In genomic region chr2:12138765-12139368, GRCm38 (mm10) we compare ENCODE assay signal across 25 mouse cellular contexts.
DNase-seq lines count a peak whose midpoint lies in the region; ATAC-seq and TF ChIP-seq lines count a peak whose summit lies in the region.
"Had no signal": no experiment of that assay in that cellular context is flagged by ENCODE, and none has a peak within 500 bp of the region (broad histone marks: within the 10 kb centered on the region; RNA-seq: fewer than 3 reads in every experiment).

No protein-coding gene starts in this region.

- no peak for DNase-seq in heart, postnatal 10 days
- peak; percentile 70 for DNase-seq in R1 (ENCODE audit: low read depth, low spot score)
- DNase-seq in liver, embryonic 13.5 days, result peak; percentile 23
- DNase-seq in hindbrain, postnatal 0 days (ENCODE audit: low spot score), result no peak
- no peak for DNase-seq in adrenal gland, postnatal 14 days
- no peak for DNase-seq in kidney, adult 8-10 months
- DNase-seq: adrenal gland, adult 2 months; cerebellum, adult 8-10 months; gastrocnemius, postnatal 14 days; heart, adult 18-20 months; kidney, adult 11 months; kidney, postnatal 4 days; layer of hippocampus, adult 9-11 months; lung, adult 2 months; lung, postnatal 14 days; right cerebral cortex, adult 18-20 months; thymus, adult 18-20 months; thymus, postnatal 36 days had no signal

- H3K9ac ChIP-seq in heart, embryonic 13.5 days, result no peak overlapping the region
- no peak overlapping the region for H3K9ac ChIP-seq in ES-Bruce4 (ENCODE audit: low read depth, poor library complexity, severe bottlenecking)
- H3K9ac ChIP-seq in liver, embryonic 13.5 days, result no peak overlapping the region
- no peak overlapping the region for H3K9ac ChIP-seq in hindbrain, postnatal 0 days (replicated peaks; ENCODE audit: low read length)
- H3K9ac ChIP-seq: embryonic facial prominence, embryonic 15.5 days; neural tube, embryonic 15.5 days; stomach, embryonic 15.5 days had no signal

- TF ChIP-seq EP300 in ES-Bruce4 (IDR thresholded peaks at IDR 0.05; ENCODE audit: insufficient read depth, low read depth, low read length), result no peak

- TF ChIP-seq POLR2A in ES-Bruce4 (IDR thresholded peaks at IDR 0.05; ENCODE audit: insufficient read depth, low read length), result no peak

- H3K4me1 ChIP-seq in heart, embryonic 13.5 days, result no peaks in the 10 kb centered on the region
- H3K4me1 ChIP-seq in ES-Bruce4 (ENCODE audit: control insufficient read depth, insufficient read depth, low read length), result no peaks in the 10 kb centered on the region
- peaks cover 16% of the 10 kb centered on the region; the same call in 1 of the 2 replicates for H3K4me1 ChIP-seq in liver, embryonic 13.5 days (replicated peaks)
- no peaks in the 10 kb centered on the region for H3K4me1 ChIP-seq in hindbrain, postnatal 0 days (ENCODE audit: insufficient read depth, low read length)
- H3K4me1 ChIP-seq: embryonic facial prominence, embryonic 15.5 days; neural tube, embryonic 15.5 days; stomach, embryonic 15.5 days had no signal

- no peak overlapping the region for H3K4me3 ChIP-seq in heart, embryonic 13.5 days
- H3K4me3 ChIP-seq in ES-Bruce4 (ENCODE audit: low read depth, low read length), result no peak overlapping the region
- H3K4me3 ChIP-seq in liver, embryonic 13.5 days (replicated peaks), result no peak overlapping the region
- H3K4me3 ChIP-seq in hindbrain, postnatal 0 days (ENCODE audit: low read length), result no peak overlapping the region
- H3K4me3 ChIP-seq: embryonic facial prominence, embryonic 15.5 days; neural tube, embryonic 15.5 days; stomach, embryonic 15.5 days had no signal

- peaks cover 19% of the 10 kb centered on the region; the same call in 1 of the 2 replicates for H3K36me3 ChIP-seq in heart, embryonic 13.5 days
- H3K36me3 ChIP-seq in ES-Bruce4 (ENCODE audit: control insufficient read depth, insufficient read depth, low read length, poor library complexity, severe bottlenecking), result no peaks in the 10 kb centered on the region
- H3K36me3 ChIP-seq in liver, embryonic 13.5 days, result no peaks in the 10 kb centered on the region
- H3K36me3 ChIP-seq in hindbrain, postnatal 0 days (ENCODE audit: insufficient read depth, low read length), result no peaks in the 10 kb centered on the region
- H3K36me3 ChIP-seq: embryonic facial prominence, embryonic 15.5 days; neural tube, embryonic 15.5 days; stomach, embryonic 15.5 days had no signal

- H3K27ac ChIP-seq in heart, embryonic 13.5 days (replicated peaks), result no peak overlapping the region
- H3K27ac ChIP-seq in ES-Bruce4 (ENCODE audit: insufficient read depth, low read length), result peak overlapping the region; percentile 80
- H3K27ac ChIP-seq in liver, embryonic 13.5 days, result no peak overlapping the region
- H3K27ac ChIP-seq in hindbrain, postnatal 0 days, result no peak overlapping the region
- H3K27ac ChIP-seq: embryonic facial prominence, embryonic 15.5 days; neural tube, embryonic 15.5 days; stomach, embryonic 15.5 days had no signal

- TF ChIP-seq CTCF in ES-Bruce4 (IDR thresholded peaks at IDR 0.05; ENCODE audit: low read depth, low read length), result no peak
- TF ChIP-seq CTCF in hindbrain, postnatal 0 days (IDR thresholded peaks at IDR 0.05; ENCODE audit: low read depth), result no peak

- ATAC-seq in heart, embryonic 13.5 days (ENCODE audit: extremely low read depth, insufficient number of reproducible peaks, low FRiP score, low TSS enrichment), result 0 out of 2 replicates have a peak, but pooled peaks have one; percentile 58
- peak; percentile 77 for ATAC-seq in liver, embryonic 13.5 days (ENCODE audit: low read depth)
- ATAC-seq in hindbrain, postnatal 0 days, result no peak
- ATAC-seq: forebrain, embryonic 16.5 days had no signal

- intact Hi-C loops in heart, postnatal 10 days (cut with DNase I), result no loop called here

- no peaks in the 10 kb centered on the region for H3K27me3 ChIP-seq in heart, embryonic 13.5 days (replicated peaks)
- no peaks in the 10 kb centered on the region for H3K27me3 ChIP-seq in ES-Bruce4 (ENCODE audit: control insufficient read depth, insufficient read depth, low read length, poor library complexity, severe bottlenecking)
- no peaks in the 10 kb centered on the region for H3K27me3 ChIP-seq in liver, embryonic 13.5 days
- H3K27me3 ChIP-seq in hindbrain, postnatal 0 days (ENCODE audit: insufficient read depth, low read length), result no peaks in the 10 kb centered on the region
- H3K27me3 ChIP-seq: embryonic facial prominence, embryonic 15.5 days; neural tube, embryonic 15.5 days; stomach, embryonic 15.5 days had no signal

- H3K4me2 ChIP-seq in heart, embryonic 13.5 days, result no peak overlapping the region
- H3K4me2 ChIP-seq in liver, embryonic 13.5 days, result no peak overlapping the region
- H3K4me2 ChIP-seq in hindbrain, postnatal 0 days (ENCODE audit: low read depth, low read length), result no peak overlapping the region
- H3K4me2 ChIP-seq: embryonic facial prominence, embryonic 15.5 days; midbrain, embryonic 11.5 days; neural tube, embryonic 15.5 days; stomach, embryonic 15.5 days had no signal

- no peaks in the 10 kb centered on the region for H3K9me3 ChIP-seq in heart, embryonic 13.5 days
- H3K9me3 ChIP-seq in ES-Bruce4 (replicated peaks; ENCODE audit: control insufficient read depth, insufficient read depth, low read length, poor library complexity, severe bottlenecking), result peaks cover 23% of the 10 kb centered on the region
- no peaks in the 10 kb centered on the region for H3K9me3 ChIP-seq in liver, embryonic 13.5 days (replicated peaks)
- H3K9me3 ChIP-seq in hindbrain, postnatal 0 days (ENCODE audit: low read length), result no peaks in the 10 kb centered on the region
- H3K9me3 ChIP-seq: embryonic facial prominence, embryonic 15.5 days; neural tube, embryonic 15.5 days; stomach, embryonic 15.5 days had no signal

- WGBS in heart, embryonic 13.5 days, result 63% methylated on average over 5 of the region's 5 CpGs
- 47% methylated on average over 5 of the region's 5 CpGs for WGBS in liver, embryonic 13.5 days (ENCODE audit: insufficient replicate concordance)
- 86% methylated on average over 5 of the region's 5 CpGs for WGBS in hindbrain, postnatal 0 days

Comparison
In these comparisons a context has a peak if more than half of its experiments do, and no peak if none do; other contexts are left out.
1. DNase-seq: peak in R1 (single experiment) and liver, embryonic 13.5 days (single experiment); none in heart, postnatal 10 days (0 of 2), hindbrain, postnatal 0 days (single experiment), adrenal gland, postnatal 14 days (single experiment) and kidney, adult 8-10 months (0 of 2).